Mouse (Mus musculus): ENCODE results near the gene Oxt.

DNA sequence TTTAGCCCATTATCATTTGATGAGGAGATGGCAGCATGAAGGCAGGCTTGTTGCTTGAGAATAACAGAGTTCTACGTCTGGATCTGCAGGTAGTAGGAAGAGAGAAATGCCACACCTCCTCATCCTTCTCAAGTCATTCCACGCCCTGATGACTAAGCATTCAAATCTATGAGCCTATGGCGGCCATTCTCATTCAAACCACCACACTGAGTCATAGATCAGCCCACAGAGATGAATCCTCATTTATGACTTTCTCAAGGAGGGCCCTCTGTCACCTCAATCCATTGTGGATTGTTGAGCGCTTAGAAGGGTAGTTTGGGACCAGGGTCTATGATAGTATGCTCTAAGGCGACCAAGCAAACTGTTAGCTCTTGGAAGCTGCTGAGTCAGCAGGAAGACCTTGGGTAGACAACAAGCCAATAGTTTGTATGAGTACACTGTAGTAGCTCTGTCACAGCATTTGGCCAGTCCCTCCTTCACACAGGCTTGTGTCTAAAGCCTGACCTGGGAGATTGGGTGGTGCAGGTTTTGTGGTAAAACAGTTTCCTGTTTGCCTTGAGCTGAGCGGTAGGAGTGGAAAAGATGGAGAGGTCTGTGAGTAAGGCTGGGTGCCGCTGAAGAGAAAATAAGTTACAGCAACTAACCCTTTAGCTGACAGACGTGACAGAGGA, 37.0 kb upstream of the Oxt start:
- TF ChIP-seq POLR2A (IDR thresholded peaks at IDR 0.05; ENCODE audit: extremely low read depth, insufficient read depth, low read length) (no peak), CTCF (IDR thresholded peaks at IDR 0.05; ENCODE audit: low read depth, low read length) (no peak)
